Mouse (Mus musculus): ENCODE results near the gene Nrp1. TPM values are rescaled to one million over a fixed set of nuclear protein-coding genes. Genes with fewer than 3 reads are reported as not detected.
A peak's percentile ranks its signal among the peaks of the same experiment; 100 is the strongest.

The Nrp1 gene
- polyA plus RNA-seq (2017; shearing (Covaris generic)), result 100 to 1,000 TPM; 209 to 238 TPM

- peak; percentile 59 for ATAC-seq
These were observed at the start of gene Nrp1 for GRCm38 (mm10) chr8:128358406-128358755. Nrp1 (plus strand) TSS chr8:128358604.

- ATAC-seq, result peak; percentile 52
These were observed 37.6 kb upstream of the Nrp1 start for GRCm38 (mm10) chr8:128320797-128321196.

GRCm38 (mm10) chr8:128327281-128327680 lies 31.1 kb upstream of the Nrp1 start:
- no peak for ATAC-seq

- no peak for ATAC-seq
These were observed 30.5 kb upstream of the Nrp1 start for GRCm38 (mm10) chr8:128327922-128328321.

- ATAC-seq, result no peak
These were observed 28.9 kb upstream of the Nrp1 start for GRCm38 (mm10) chr8:128329502-128329901.

GRCm38 (mm10) chr8:128335976-128336375 lies 22.4 kb upstream of the Nrp1 start:
- ATAC-seq, result no peak

- no peak for ATAC-seq
These were observed 19.5 kb upstream of the Nrp1 start for GRCm38 (mm10) chr8:128338951-128339350.

- no peak for ATAC-seq
These were observed 18.9 kb upstream of the Nrp1 start for GRCm38 (mm10) chr8:128339521-128339920.

- no peak for ATAC-seq
These were observed 8.0 kb upstream of the Nrp1 start for GRCm38 (mm10) chr8:128350405-128350804.

- peak; percentile 14 for ATAC-seq
These were observed 7.2 kb upstream of the Nrp1 start for GRCm38 (mm10) chr8:128351211-128351610.

- no peak for ATAC-seq
These were observed 5.6 kb upstream of the Nrp1 start for GRCm38 (mm10) chr8:128352821-128353220.

- ATAC-seq, result no peak
These were observed 4.4 kb upstream of the Nrp1 start for GRCm38 (mm10) chr8:128353999-128354398.

- ATAC-seq, result no peak
These were observed 3.3 kb upstream of the Nrp1 start for GRCm38 (mm10) chr8:128355091-128355490.

- no peak for ATAC-seq
These were observed 2.2 kb upstream of the Nrp1 start for GRCm38 (mm10) chr8:128356170-128356569.

GRCm38 (mm10) chr8:128356796-128357539 lies 1.4 kb upstream of the Nrp1 start:
- ATAC-seq, result peak; percentile 3

- peak; percentile 40 for ATAC-seq
These were observed 631 bp upstream of the Nrp1 start for GRCm38 (mm10) chr8:128357540-128358405.

- ATAC-seq, result peak; percentile 15
These were observed 534 bp downstream of the Nrp1 start for GRCm38 (mm10) chr8:128358756-128359520.

GRCm38 (mm10) chr8:128359521-128360318 lies 1.3 kb downstream of the Nrp1 start:
- ATAC-seq, result peak; percentile 13

- ATAC-seq, result no peak
These were observed 3.0 kb downstream of the Nrp1 start for GRCm38 (mm10) chr8:128361343-128361870.

GRCm38 (mm10) chr8:128362940-128363595 lies 4.7 kb downstream of the Nrp1 start:
- peak; percentile 50 for ATAC-seq

- ATAC-seq, result no peak
These were observed 12.1 kb downstream of the Nrp1 start for GRCm38 (mm10) chr8:128370496-128370895.
